11 mouse cellular contexts compared by ENCODE assay signal in genomic region chr9:120676301-120676700, GRCm38 (mm10).
DNase-seq lines count a peak whose midpoint lies in the region; ATAC-seq and TF ChIP-seq lines count a peak whose summit lies in the region.
"Had no signal": no experiment of that assay in that cellular context is flagged by ENCODE, and none has a peak within 500 bp of the region (broad histone marks: within the 10 kb centered on the region; RNA-seq: fewer than 3 reads in every experiment).

No protein-coding gene starts in this region.

- no peak for ATAC-seq in kidney, embryonic 16.5 days (ENCODE audit: low FRiP score, low TSS enrichment)
- no peak for ATAC-seq in embryonic facial prominence, embryonic 13.5 days (ENCODE audit: insufficient number of reproducible peaks, insufficient read depth, low FRiP score, low TSS enrichment, low read depth)
- ATAC-seq in limb, embryonic 14.5 days (ENCODE audit: low FRiP score, low read depth): no peak

- no peak for TF ChIP-seq CTCF in heart, adult 2 months (IDR thresholded peaks at IDR 0.05)

- no peaks in the 10 kb centered on the region for H3K79me2 ChIP-seq in heart, adult 2 months (replicated peaks; ENCODE audit: control insufficient read depth, insufficient read depth, low read length)

- no peak for TF ChIP-seq POLR2A in heart, adult 2 months (IDR thresholded peaks at IDR 0.05; ENCODE audit: insufficient read depth, low read depth, low read length)
- TF ChIP-seq POLR2A in limb, embryonic 14.5 days (IDR thresholded peaks at IDR 0.05; ENCODE audit: borderline replicate concordance, extremely low read depth, insufficient read depth, insufficient read length): no peak

- H3K4me1 ChIP-seq in heart, adult 2 months (ENCODE audit: control insufficient read depth, insufficient read depth, low read length): peaks cover 8% of the 10 kb centered on the region
- peaks cover 38% of the 10 kb centered on the region for H3K4me1 ChIP-seq in kidney, embryonic 16.5 days (ENCODE audit: insufficient read depth, low read length)
- H3K4me1 ChIP-seq in embryonic facial prominence, embryonic 13.5 days: peaks cover 46% of the 10 kb centered on the region
- peaks cover 15% of the 10 kb centered on the region for H3K4me1 ChIP-seq in limb, embryonic 14.5 days (ENCODE audit: control insufficient read depth, insufficient read depth, low read length)

- H3K4me3 ChIP-seq in heart, adult 2 months: no peak overlapping the region; the same call in 1 of the 2 replicates
- no peak overlapping the region for H3K4me3 ChIP-seq in kidney, embryonic 16.5 days (ENCODE audit: low read length)
- H3K4me3 ChIP-seq in embryonic facial prominence, embryonic 13.5 days: no peak overlapping the region
- H3K4me3 ChIP-seq in limb, embryonic 14.5 days (replicated peaks; ENCODE audit: low read length): no peak overlapping the region
- H3K4me3 ChIP-seq: liver, embryonic 15.5 days had no signal

- peak overlapping the region; percentile 63 for H3K4me2 ChIP-seq in kidney, embryonic 16.5 days (replicated peaks; ENCODE audit: low read depth, low read length)
- H3K4me2 ChIP-seq in embryonic facial prominence, embryonic 13.5 days: peak overlapping the region; percentile 62
- peak overlapping the region; percentile 58; the same call in 1 of the 2 replicates for H3K4me2 ChIP-seq in limb, embryonic 14.5 days (replicated peaks; ENCODE audit: low read depth, low read length, severe bottlenecking)

- H3K36me3 ChIP-seq in heart, adult 2 months (ENCODE audit: control insufficient read depth, insufficient read depth, low read length): no peaks in the 10 kb centered on the region
- no peaks in the 10 kb centered on the region for H3K36me3 ChIP-seq in kidney, embryonic 16.5 days (ENCODE audit: insufficient read depth, low read length)
- no peaks in the 10 kb centered on the region for H3K36me3 ChIP-seq in embryonic facial prominence, embryonic 13.5 days
- no peaks in the 10 kb centered on the region for H3K36me3 ChIP-seq in limb, embryonic 14.5 days (ENCODE audit: control insufficient read depth, insufficient read depth, low read length)
- H3K36me3 ChIP-seq: hindbrain, embryonic 15.5 days; liver, embryonic 15.5 days had no signal

- H3K27me3 ChIP-seq in heart, adult 2 months (ENCODE audit: control insufficient read depth, insufficient read depth, low read length): no peaks in the 10 kb centered on the region
- no peaks in the 10 kb centered on the region for H3K27me3 ChIP-seq in kidney, embryonic 16.5 days (ENCODE audit: insufficient read depth, low read length)
- H3K27me3 ChIP-seq in embryonic facial prominence, embryonic 13.5 days: peaks cover 18% of the 10 kb centered on the region
- H3K27me3 ChIP-seq in limb, embryonic 14.5 days (ENCODE audit: control insufficient read depth, insufficient read depth, low read length): peaks cover 11% of the 10 kb centered on the region

- TF ChIP-seq EP300 in heart, adult 2 months (IDR thresholded peaks at IDR 0.05; ENCODE audit: insufficient read depth, low read depth, low read length): no peak

- intact Hi-C loops in heart, adult 2 months (cut with DNase I): no loop called here

- peak overlapping the region; percentile 65; the same call in 1 of the 2 replicates for H3K27ac ChIP-seq in heart, adult 2 months
- peak overlapping the region; percentile 51; the same call in 1 of the 2 replicates for H3K27ac ChIP-seq in kidney, embryonic 16.5 days (ENCODE audit: low read length)
- no peak overlapping the region for H3K27ac ChIP-seq in embryonic facial prominence, embryonic 13.5 days
- H3K27ac ChIP-seq in limb, embryonic 14.5 days (replicated peaks; ENCODE audit: low read depth, low read length): no peak overlapping the region
- H3K27ac ChIP-seq: liver, embryonic 15.5 days had no signal

- H3K9ac ChIP-seq in heart, adult 2 months (ENCODE audit: low read depth, low read length): no peak overlapping the region
- H3K9ac ChIP-seq in kidney, embryonic 16.5 days (replicated peaks; ENCODE audit: low read length): no peak overlapping the region
- H3K9ac ChIP-seq in embryonic facial prominence, embryonic 13.5 days: no peak overlapping the region
- no peak overlapping the region for H3K9ac ChIP-seq in limb, embryonic 14.5 days (ENCODE audit: low read depth, low read length, severe bottlenecking)
- H3K9ac ChIP-seq: liver, embryonic 15.5 days had no signal

- WGBS in heart, adult 2 months: 49% methylated on average over 9 of the region's 9 CpGs
- WGBS in kidney, embryonic 16.5 days: 11% methylated on average over 9 of the region's 9 CpGs
- 24% methylated on average over 9 of the region's 9 CpGs for WGBS in embryonic facial prominence, embryonic 13.5 days
- WGBS in limb, embryonic 14.5 days: 11% methylated on average over 9 of the region's 9 CpGs

- DNase-seq in heart, adult 2 months: no peak
- DNase-seq in heart, adult 8-10 months (ENCODE audit: low spot score): no peak
- no peak for DNase-seq in kidney, adult 8-10 months
- DNase-seq in limb, embryonic 14.5 days (ENCODE audit: low spot score): no peak
- no peak for DNase-seq in cerebellum, adult 8-10 months
- no peak for DNase-seq in thymus, postnatal 0 days (ENCODE audit: low spot score)
- DNase-seq: adrenal gland, adult 8-10 months had no signal

- no peaks in the 10 kb centered on the region for H3K9me3 ChIP-seq in kidney, embryonic 16.5 days (ENCODE audit: low read length)
- H3K9me3 ChIP-seq in embryonic facial prominence, embryonic 13.5 days: no peaks in the 10 kb centered on the region
- H3K9me3 ChIP-seq in limb, embryonic 14.5 days (ENCODE audit: control insufficient read depth, low read length): no peaks in the 10 kb centered on the region
- H3K9me3 ChIP-seq: hindbrain, embryonic 15.5 days; liver, embryonic 15.5 days had no signal

Comparison
In these comparisons a context has a peak if more than half of its experiments do, and no peak if none do; other contexts are left out.
1. H3K27ac ChIP-seq: peak in heart, adult 2 months (single experiment) and kidney, embryonic 16.5 days (single experiment); none in embryonic facial prominence, embryonic 13.5 days (single experiment) and limb, embryonic 14.5 days (single experiment).
2. Peak in every context shown above with its lines, with median percentiles within 50 percentile points of each other: H3K4me2 ChIP-seq.